Mouse (Mus musculus) ES-E14 (cell line): ENCODE results near the gene Slc2a4.

Source experiments
- CHD2 ChIP-seq: IDR thresholded peaks from 2 replicates; pipeline ENCODE4 v1.6.1; 2014; ENCODE audit warnings: mild to moderate bottlenecking, low read depth, low read length, inconsistent platforms
- HCFC1 ChIP-seq: IDR thresholded peaks from 2 replicates; pipeline ENCODE4 v1.6.1; 2012; ENCODE audit warnings: low read length, inconsistent platforms, borderline replicate concordance; ENCODE audit not compliant: insufficient read depth
- MAFK ChIP-seq: IDR thresholded peaks from 2 replicates; pipeline ENCODE4 v1.6.1; 2014; ENCODE audit warnings: mild to moderate bottlenecking, low read depth, low read length, inconsistent platforms; ENCODE audit not compliant: insufficient read depth
- ZC3H11A ChIP-seq: IDR thresholded peaks from 2 replicates; pipeline ENCODE4 v1.6.1; 2012; ENCODE audit warnings: low read depth, mild to moderate bottlenecking, inconsistent platforms, low read length, borderline replicate concordance
- ZNF384 ChIP-seq: IDR thresholded peaks from 2 replicates; pipeline ENCODE4 v1.6.1; 2012; ENCODE audit warnings: low read depth, low read length, inconsistent platforms

GRCm38 (mm10) chr11:69990850-69991691 lies 43.1 kb upstream of the Slc2a4 start, which contains the start of gene Gabarap:
- TF ChIP-seq ZNF384 (no peak), CHD2 (peak; percentile 81), ZC3H11A (no peak), MAFK (no peak), HCFC1 (peak; percentile 52; the same call in 1 of the 2 replicates)
